Comparison of ENCODE assay signal across 23 mouse cellular contexts in genomic region chr6:99842723-99843122, GRCm38 (mm10).
A peak's percentile ranks its signal among the peaks of the same experiment; 100 is the strongest.
DNase-seq lines count a peak whose midpoint lies in the region; ATAC-seq and TF ChIP-seq lines count a peak whose summit lies in the region.
"Had no signal": no experiment of that assay in that cellular context is flagged by ENCODE, and none has a peak within 500 bp of the region (broad histone marks: within the 10 kb centered on the region; RNA-seq: fewer than 3 reads in every experiment).

No protein-coding gene starts in this region.

- peak; percentile 11; the same call in 1 of the 2 replicates for ATAC-seq in hindbrain, embryonic 16.5 days
- ATAC-seq in hindbrain, embryonic 12.5 days (ENCODE audit: low FRiP score) = no peak
- peak; percentile 95 for ATAC-seq in liver, postnatal 0 days
- ATAC-seq: activated CD4-positive, CD25-positive, alpha-beta regulatory T cell, adult 4 months; CD4-positive, CD25-positive, alpha-beta regulatory T cell, adult 4 months; Patski had no signal

- no peaks in the 10 kb centered on the region for H3K9me3 ChIP-seq in hindbrain, embryonic 16.5 days (ENCODE audit: control insufficient read depth, low read length)
- H3K9me3 ChIP-seq in hindbrain, embryonic 12.5 days (replicated peaks) = no peaks in the 10 kb centered on the region
- H3K9me3 ChIP-seq in liver, postnatal 0 days (ENCODE audit: low read length) = no peaks in the 10 kb centered on the region
- H3K9me3 ChIP-seq in embryonic facial prominence, embryonic 10.5 days = no peaks in the 10 kb centered on the region

- peaks cover 2% of the 10 kb centered on the region for H3K4me1 ChIP-seq in hindbrain, embryonic 16.5 days (ENCODE audit: control insufficient read depth, insufficient read depth, low read depth, low read length)
- H3K4me1 ChIP-seq in hindbrain, embryonic 12.5 days = peaks cover 21% of the 10 kb centered on the region
- no peaks in the 10 kb centered on the region for H3K4me1 ChIP-seq in liver, postnatal 0 days (ENCODE audit: insufficient read depth)
- H3K4me1 ChIP-seq in embryonic facial prominence, embryonic 10.5 days = peaks cover 43% of the 10 kb centered on the region

- H3K36me3 ChIP-seq in hindbrain, embryonic 16.5 days (ENCODE audit: control insufficient read depth, insufficient read depth, low read length) = no peaks in the 10 kb centered on the region
- H3K36me3 ChIP-seq in hindbrain, embryonic 12.5 days = no peaks in the 10 kb centered on the region
- H3K36me3 ChIP-seq in liver, postnatal 0 days (replicated peaks; ENCODE audit: insufficient read depth, low read length) = no peaks in the 10 kb centered on the region
- no peaks in the 10 kb centered on the region for H3K36me3 ChIP-seq in embryonic facial prominence, embryonic 10.5 days (replicated peaks)
- H3K36me3 ChIP-seq: G1E had no signal

- no peak overlapping the region for H3K4me2 ChIP-seq in hindbrain, embryonic 16.5 days (ENCODE audit: low read length)
- H3K4me2 ChIP-seq in hindbrain, embryonic 12.5 days (replicated peaks) = no peak overlapping the region
- H3K4me2 ChIP-seq in liver, postnatal 0 days (ENCODE audit: low read depth, low read length) = no peak overlapping the region

- no peak for TF ChIP-seq CTCF in liver, postnatal 0 days (IDR thresholded peaks at IDR 0.05; ENCODE audit: low read depth)

- H3K27me3 ChIP-seq in hindbrain, embryonic 16.5 days (replicated peaks; ENCODE audit: control insufficient read depth, insufficient read depth, low read length) = no peaks in the 10 kb centered on the region
- H3K27me3 ChIP-seq in hindbrain, embryonic 12.5 days = no peaks in the 10 kb centered on the region; the same call in 1 of the 2 replicates
- no peaks in the 10 kb centered on the region for H3K27me3 ChIP-seq in liver, postnatal 0 days (ENCODE audit: insufficient read depth, low read length)
- H3K27me3 ChIP-seq in embryonic facial prominence, embryonic 10.5 days (replicated peaks; ENCODE audit: low read depth, poor library complexity, severe bottlenecking) = peaks cover 41% of the 10 kb centered on the region
- H3K27me3 ChIP-seq: CH12.LX had no signal

- H3K4me3 ChIP-seq in hindbrain, embryonic 16.5 days (ENCODE audit: low read length) = no peak overlapping the region
- no peak overlapping the region for H3K4me3 ChIP-seq in hindbrain, embryonic 12.5 days
- no peak overlapping the region for H3K4me3 ChIP-seq in liver, postnatal 0 days (ENCODE audit: low read depth, low read length)
- no peak overlapping the region for H3K4me3 ChIP-seq in embryonic facial prominence, embryonic 10.5 days

- no peak for TF ChIP-seq EP300 in liver, postnatal 0 days (IDR thresholded peaks at IDR 0.05; ENCODE audit: low read depth)

- peak; percentile 39 for DNase-seq in liver, postnatal 0 days
- no peak for DNase-seq in liver
- DNase-seq in adipocyte (ENCODE audit: low spot score) = peak; percentile 23
- DNase-seq in embryonic facial prominence, embryonic 10.5 days (ENCODE audit: low spot score) = peak; percentile 37
- DNase-seq in testis, postnatal 14 days (ENCODE audit: low spot score) = no peak
- no peak for DNase-seq in lung, postnatal 4 days
- DNase-seq: adrenal gland, adult 2 months; adrenal gland, adult 8-10 months; adrenal gland, postnatal 10 days; adrenal gland, postnatal 14 days; adrenal gland, postnatal 25 days; adrenal gland, postnatal 36 days; B cell, adult 2 months; cerebellum, adult 11 months; cerebellum, adult 11-12 months; cerebellum, adult 18-20 months had no signal

- no peak overlapping the region for H3K9ac ChIP-seq in hindbrain, embryonic 16.5 days (ENCODE audit: low read depth, low read length)
- no peak overlapping the region for H3K9ac ChIP-seq in hindbrain, embryonic 12.5 days
- no peak overlapping the region for H3K9ac ChIP-seq in liver, postnatal 0 days (replicated peaks)

- H3K27ac ChIP-seq in hindbrain, embryonic 16.5 days (ENCODE audit: low read depth, low read length) = no peak overlapping the region
- H3K27ac ChIP-seq in hindbrain, embryonic 12.5 days = no peak overlapping the region
- H3K27ac ChIP-seq in liver, postnatal 0 days (ENCODE audit: low read depth) = no peak overlapping the region
- no peak overlapping the region for H3K27ac ChIP-seq in embryonic facial prominence, embryonic 10.5 days (replicated peaks)

Comparison
In these comparisons a context has a peak if more than half of its experiments do, and no peak if none do; other contexts are left out.
1. DNase-seq: peak in liver, postnatal 0 days (single experiment), adipocyte (single experiment) and embryonic facial prominence, embryonic 10.5 days (single experiment); none in liver (single experiment), testis, postnatal 14 days (single experiment) and lung, postnatal 4 days (0 of 2).